Mouse (Mus musculus): Measurements from ENCODE around the gene Galnt6.

Gene Galnt6

DNA sequence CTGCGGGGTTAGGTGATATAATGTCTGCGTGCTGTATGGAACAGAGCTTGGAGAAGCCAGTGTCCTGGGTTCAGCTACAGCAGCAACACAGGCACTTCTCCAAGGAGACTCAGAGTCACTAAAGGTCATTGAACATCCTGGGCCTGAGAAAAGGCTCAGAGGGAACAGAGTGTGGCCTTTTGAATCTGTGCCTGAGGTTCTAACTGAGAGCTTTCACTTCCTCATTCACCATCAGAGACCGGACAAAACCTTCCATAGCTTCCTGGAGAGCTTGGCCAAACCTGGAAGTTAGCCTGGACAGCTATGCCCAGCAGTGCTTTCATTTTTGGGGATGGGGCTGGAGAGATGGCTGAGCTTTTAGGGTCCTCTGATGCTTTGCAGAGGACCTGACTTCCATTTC, 8.5 kb upstream of the Galnt6 start:
- no peak for TF ChIP-seq GATA4 (IDR thresholded peaks at IDR 0.05; ENCODE audit: insufficient replicate concordance, low read length)

DNA sequence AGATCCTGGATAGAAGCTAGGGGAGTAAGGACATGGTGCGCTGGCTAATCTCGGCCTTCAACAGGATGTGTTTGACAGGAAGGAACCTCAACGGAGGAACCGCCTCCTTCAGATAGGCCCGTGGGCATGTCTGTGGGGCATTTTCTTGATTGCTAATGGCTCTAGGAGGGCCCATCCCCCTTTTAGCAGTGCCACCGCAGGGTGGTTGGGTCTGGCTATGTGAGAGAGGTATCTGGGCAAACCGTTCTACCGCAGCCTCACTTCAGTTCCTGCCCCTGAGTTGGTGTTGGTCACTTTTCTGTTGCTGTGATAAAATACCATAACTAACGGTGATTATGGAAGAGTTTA, 6.8 kb upstream of the Galnt6 start:
- no peak for TF ChIP-seq GATA4 (IDR thresholded peaks at IDR 0.05; ENCODE audit: insufficient replicate concordance, low read length)

DNA sequence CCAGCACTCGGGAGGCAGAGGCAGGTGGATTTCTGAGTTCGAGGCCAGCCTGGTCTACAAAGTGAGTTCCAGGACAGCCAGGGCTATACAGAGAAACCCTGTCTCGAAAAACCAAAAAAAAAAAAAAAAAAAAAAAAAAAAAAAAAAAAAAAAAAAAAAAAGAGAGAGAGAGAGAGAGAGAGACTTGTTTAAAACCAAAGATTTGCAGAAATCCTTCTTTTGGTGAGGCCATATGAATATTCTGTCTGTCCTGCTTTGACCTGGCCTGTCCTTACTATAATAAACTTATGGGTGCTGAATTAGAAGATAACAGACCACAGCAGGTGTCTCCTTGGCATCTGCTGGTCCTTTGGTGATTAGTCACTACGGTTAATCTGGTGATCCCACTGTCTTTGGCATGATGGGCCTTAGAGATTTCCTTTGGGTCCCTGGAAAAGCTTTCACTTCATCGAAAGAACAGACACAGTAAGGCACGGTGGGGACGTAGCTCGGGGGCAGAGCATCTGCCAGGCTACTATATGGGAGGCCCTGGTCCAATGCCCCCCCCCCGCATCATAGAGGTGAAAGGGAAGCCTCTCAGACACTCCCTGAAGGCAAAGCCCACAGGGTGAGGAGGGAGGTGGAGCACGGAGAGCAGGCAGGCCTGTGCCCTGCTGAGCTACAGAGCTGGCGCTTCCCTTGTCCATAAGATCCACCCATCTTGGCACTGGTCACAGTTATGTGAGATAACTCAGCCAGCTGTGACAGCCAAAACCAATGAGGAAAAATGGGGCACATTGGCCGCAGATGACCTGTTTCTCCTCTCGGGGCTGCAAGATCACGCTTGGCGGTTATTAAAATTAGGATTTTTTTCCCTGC, 6.1 kb upstream of the Galnt6 start:
- no peak for TF ChIP-seq GATA4 (IDR thresholded peaks at IDR 0.05; ENCODE audit: insufficient replicate concordance, low read length)

DNA sequence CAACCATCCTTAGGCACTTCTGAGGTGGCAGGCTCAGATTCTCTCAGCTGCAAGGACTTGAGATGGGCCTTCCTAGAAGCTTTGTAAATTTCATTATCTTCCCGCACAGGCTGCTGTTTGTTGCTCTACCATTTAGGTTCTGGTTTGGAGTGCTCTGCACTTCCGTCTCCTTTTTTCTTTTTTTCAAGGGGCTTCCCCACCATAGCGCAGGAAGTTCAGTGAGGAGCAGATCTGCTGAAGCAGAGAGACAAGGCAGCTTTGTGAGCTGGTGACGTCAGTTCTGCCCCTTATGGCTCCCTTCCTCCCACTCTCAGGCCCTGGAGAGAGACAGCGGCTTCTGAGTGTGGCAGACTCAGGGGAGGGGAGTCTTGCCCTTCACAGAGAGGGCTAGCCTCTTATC, 3.4 kb upstream of the Galnt6 start:
- no peak for TF ChIP-seq GATA4 (IDR thresholded peaks at IDR 0.05; ENCODE audit: insufficient replicate concordance, low read length)

DNA sequence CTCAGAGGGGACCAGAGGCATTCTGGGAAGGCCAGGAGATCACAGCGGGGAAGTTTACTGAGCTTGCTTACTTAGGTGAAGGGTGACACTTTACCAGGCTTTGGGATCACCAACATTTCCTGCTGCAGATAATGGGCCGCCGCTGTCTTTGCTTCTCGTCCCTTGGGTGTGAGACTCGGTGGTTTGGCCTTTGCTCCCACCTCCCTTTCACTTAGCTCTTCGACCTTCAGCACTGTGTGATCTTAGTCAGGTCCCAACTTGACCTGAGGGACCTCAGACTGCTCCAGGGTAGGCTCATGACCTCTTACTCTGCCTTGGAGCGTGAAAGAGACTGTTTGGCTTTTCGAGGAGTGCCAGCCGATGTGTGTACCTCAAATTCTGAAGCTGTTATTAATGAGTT, 1.9 kb upstream of the Galnt6 start:
- TF ChIP-seq GATA4 (IDR thresholded peaks at IDR 0.05; ENCODE audit: insufficient replicate concordance, low read length): no peak

DNA sequence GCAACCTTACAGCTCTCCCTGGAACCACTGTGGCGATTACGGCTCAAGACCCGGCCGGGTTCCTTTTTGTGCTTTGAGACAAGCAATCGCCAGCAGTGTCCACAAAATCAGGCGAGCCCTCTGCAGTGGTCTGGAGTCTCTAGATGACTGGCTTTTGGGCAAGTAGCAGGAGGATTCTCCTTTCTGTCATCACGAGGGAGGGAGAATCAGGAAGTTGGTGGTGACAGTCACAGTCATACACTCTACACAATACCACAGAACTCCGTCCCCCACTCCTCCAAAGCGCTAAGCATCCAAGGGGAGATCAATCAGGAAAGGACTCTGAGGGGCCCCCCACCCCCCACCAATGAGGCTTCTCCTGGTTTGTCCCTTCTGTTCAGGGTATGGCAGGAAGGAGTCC, 590 bp downstream of the Galnt6 start:
- TF ChIP-seq GATA4 (IDR thresholded peaks at IDR 0.05; ENCODE audit: insufficient replicate concordance, low read length): no peak

DNA sequence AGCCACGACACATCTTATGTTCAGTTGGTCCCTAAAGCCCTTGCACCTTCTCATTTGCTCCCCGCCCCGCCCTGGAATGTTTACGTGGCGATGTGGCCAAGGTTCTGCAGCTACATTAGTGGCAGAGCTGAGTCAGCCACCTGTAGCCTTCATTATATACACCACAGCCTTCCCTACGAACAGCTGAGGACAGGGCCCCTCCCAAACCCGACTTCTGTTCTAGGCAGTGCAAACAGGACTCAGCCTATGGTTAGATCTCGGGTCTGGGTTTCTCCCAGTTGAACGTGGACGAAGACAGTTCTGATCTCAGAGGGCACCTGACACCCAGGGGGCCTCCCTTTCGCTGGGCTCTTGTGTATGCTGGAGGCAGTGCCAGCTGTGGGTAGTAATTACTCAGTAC, 1.3 kb downstream of the Galnt6 start:
- no peak for TF ChIP-seq GATA4 (IDR thresholded peaks at IDR 0.05; ENCODE audit: insufficient replicate concordance, low read length)

DNA sequence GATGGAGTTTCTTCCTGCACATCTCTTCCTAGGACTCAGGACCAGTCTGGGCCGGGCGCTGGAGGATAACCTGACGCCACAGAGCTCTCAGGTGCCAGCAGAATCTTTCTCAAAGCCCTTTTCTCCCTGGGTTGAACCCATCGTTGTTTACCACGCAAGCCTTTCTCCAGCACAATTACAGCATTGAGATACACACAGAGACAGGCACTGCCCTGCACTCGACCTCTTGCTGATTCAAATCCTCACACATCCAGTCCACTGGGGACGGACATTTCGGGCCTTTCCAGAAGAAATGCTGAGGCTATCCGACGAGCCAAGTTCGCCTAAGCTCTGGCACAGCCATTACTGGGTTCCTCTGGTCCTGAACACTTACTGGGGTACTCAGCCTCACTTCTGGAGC, 2.5 kb downstream of the Galnt6 start:
- TF ChIP-seq GATA4 (IDR thresholded peaks at IDR 0.05; ENCODE audit: insufficient replicate concordance, low read length): no peak

DNA sequence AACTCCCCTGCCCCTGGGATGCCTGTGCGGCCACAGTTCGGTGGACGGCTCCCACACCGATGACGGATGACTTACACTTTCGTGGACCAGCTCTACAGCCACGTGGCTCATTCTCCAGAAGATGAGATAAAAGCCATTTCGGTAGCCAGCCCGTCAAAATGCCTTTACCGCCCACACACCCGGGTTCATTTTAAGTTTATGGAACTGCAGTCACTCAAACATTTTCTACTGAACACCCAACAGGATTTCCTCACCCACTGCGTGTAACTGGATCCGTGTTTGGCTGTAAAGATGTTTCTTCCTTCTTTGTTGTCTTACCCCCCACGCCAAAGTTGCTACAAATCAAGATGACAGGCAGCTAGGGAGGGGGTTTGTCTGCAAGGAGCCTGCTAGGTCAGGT, 5.7 kb downstream of the Galnt6 start:
- no peak for TF ChIP-seq GATA4 (IDR thresholded peaks at IDR 0.05; ENCODE audit: insufficient replicate concordance, low read length)

DNA sequence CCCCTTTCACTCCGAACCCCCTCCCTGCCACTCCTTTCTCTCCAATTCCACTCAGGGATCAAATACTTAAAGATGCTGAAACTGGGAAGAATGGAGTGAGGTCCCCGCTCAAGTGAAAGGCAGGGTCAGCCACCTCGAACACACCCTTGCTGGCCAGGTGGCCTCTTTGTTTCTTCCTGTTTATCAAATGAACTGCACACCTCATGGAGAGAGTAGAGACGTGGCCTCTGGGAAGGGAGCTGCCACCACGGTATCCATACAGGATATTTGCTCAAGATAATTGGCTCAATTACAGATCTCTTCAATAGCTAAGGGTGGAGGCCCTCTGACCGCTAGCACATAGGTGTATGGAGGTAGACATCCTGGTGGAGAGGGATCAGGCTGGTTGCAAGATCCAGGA, 6.6 kb downstream of the Galnt6 start:
- TF ChIP-seq GATA4 (IDR thresholded peaks at IDR 0.05; ENCODE audit: insufficient replicate concordance, low read length): no peak

DNA sequence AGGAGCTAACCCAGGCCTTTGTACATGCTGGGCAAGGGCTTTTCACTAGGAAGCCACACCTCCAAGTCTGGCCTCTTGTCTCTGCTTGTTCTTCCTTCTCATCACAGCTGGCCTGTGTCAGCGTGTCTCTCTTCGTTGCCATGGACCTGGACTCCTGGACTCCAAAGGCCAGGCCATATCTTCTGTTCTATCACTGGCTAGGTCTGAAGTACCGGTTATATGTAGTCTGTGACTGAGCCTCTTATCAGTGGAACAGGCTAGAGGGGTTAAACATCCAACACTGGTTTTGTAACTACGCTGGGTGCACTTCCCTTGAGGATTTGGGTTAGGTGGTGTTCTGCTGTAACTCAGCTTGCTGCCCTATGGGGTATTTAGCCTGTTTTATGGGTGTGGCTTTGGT, 7.2 kb downstream of the Galnt6 start:
- TF ChIP-seq GATA4 (IDR thresholded peaks at IDR 0.05; ENCODE audit: insufficient replicate concordance, low read length): no peak

DNA sequence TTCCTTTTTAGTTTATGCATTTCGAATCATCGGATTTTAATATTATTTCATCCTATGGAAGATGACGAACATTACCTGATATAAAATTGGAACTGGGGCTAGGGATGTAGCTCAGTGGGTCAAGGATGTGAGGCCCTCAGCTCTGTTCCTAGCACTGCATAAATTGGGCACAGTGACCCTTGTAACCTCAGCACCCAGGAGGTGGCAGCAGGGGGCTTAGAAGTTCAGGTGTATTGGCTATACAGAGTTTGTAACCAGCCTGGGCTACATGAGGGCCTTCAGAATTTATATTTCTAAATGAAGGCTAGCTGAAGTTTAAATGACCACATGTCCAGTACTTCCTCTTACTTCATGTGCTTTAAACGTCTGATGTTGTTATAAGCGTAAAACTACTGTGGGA, 7.7 kb downstream of the Galnt6 start:
- TF ChIP-seq GATA4 (IDR thresholded peaks at IDR 0.05; ENCODE audit: insufficient replicate concordance, low read length): no peak

DNA sequence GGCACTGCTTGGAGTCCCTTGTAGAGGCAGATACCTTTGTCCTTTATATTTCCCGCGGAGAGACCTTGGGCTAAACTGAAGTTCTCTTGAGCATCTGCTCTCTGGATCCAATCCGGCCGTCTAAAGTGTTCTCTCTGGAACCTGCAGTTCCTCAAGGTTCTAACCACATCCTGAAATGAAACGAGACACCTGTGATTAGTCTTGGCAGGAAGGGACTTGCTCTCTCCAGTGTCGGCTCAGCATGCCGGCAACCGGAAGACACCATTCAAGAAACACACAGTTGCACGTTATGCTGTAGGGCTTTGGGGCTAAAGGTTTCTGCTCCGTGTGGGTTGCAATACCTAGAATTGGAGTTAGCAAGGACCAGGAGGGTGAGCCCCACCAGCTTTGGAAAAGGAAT, 9.1 kb downstream of the Galnt6 start:
- TF ChIP-seq GATA4 (IDR thresholded peaks at IDR 0.05; ENCODE audit: insufficient replicate concordance, low read length): no peak

DNA sequence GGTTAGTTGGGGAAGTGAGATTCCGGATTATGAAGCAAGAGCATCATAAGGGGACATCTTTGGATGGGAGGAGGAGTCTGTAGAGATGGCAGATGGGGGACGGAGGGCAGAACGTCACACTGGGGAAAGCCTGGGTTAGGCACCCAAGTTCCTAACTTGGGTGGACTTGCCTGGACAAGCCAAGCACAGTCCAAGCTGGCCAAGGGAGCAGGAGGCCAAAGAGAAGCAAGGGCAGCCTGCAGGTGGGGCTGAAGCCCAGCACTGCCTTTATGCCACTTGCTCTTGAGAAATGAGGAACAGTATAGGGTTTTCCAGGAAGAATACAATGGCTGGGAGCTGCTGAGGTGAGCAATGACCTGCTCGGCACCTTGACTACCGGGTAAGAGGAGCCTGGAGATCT, 10.0 kb downstream of the Galnt6 start:
- TF ChIP-seq GATA4 (IDR thresholded peaks at IDR 0.05; ENCODE audit: insufficient replicate concordance, low read length): no peak

DNA sequence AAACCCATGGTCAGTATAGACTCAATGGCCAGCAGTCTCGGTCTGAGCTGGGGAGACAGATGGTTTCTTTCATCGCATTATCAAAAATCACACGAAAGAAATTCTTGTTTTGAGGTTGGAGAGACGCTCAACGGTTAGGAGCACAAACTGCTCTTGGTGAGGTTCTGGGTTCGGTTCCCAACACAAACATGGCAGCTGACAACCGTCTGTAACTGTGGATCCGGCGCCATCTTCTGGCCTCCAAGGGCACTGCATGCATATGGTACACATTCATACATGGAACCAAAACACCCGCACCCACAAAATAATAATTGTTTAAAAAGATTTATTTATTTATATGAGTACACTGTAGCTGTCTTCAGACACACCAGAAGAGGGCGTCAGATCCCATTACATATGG, 10.6 kb downstream of the Galnt6 start:
- no peak for TF ChIP-seq GATA4 (IDR thresholded peaks at IDR 0.05; ENCODE audit: insufficient replicate concordance, low read length)

DNA sequence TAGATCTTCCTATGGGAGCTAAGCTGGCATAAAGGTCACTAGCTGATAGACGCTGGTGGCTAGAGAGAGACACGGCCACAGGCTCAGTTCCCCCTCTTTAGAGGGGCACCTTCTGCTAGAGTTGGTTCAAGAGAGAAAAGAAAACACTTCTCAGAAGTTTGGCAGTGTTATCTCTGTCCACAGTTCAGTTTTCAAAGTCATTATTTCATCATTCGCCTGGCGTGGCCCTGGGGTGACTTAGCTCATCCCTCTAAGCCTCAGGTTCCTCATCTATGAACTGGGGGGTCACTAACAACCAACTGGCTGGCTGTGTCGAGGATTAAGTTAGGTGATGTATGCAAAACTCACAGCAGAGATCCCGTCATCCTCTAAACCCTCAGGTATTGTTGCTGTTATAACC, 11.2 kb downstream of the Galnt6 start:
- no peak for TF ChIP-seq GATA4 (IDR thresholded peaks at IDR 0.05; ENCODE audit: insufficient replicate concordance, low read length)

DNA sequence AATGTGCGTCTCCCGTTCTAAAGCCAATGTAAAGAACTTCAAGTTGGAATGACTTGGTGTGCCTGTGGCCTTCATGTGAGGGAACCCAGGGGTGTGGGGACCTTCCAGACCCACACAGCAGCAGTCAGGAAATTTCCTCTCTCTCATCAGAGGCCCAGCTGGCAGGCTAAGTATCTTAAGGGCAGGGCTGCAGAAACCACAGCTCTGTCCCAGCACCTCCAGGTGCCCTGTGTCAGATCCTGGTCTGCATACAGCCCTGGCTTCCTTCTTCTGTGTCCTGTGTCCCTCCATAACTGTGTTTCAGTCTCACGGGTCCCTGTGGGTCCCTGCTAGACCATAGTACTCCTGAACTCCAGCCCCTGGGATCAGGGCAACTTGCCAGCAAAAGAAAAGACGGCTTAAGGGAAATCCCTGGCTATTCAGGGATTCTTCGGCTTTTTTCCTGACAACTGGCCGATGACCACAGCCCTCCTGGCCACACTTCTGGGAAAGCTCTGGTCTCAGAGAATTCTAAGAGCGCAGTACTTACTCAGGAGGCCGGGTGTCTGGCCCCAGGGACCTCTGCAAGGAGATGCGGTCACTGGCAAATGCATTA, 13.7 kb downstream of the Galnt6 start:
- TF ChIP-seq GATA4 (IDR thresholded peaks at IDR 0.05; ENCODE audit: insufficient replicate concordance, low read length): no peak

Measured in liver, adult (tissue).